Mouse (Mus musculus): ENCODE measurements around the gene 4930402F06Rik. TPM values are rescaled to one million over a fixed set of nuclear protein-coding genes. Genes with fewer than 3 reads are reported as not detected.

The 4930402F06Rik gene
- polyA plus RNA-seq, 1 experiment from 2014 or later: not detected

- H3K36me3 ChIP-seq: no peaks in the 10 kb centered on the region
- no peaks in the 10 kb centered on the region for H3K27me3 ChIP-seq (ENCODE audit: low read depth, poor library complexity, severe bottlenecking)
- peaks cover 15% of the 10 kb centered on the region for H3K4me1 ChIP-seq
- no peak for DNase-seq (ENCODE audit: low spot score)
- H3K4me3 ChIP-seq: no peak overlapping the region
- WGBS: 69% methylated on average over 10 of the region's 10 CpGs
- H3K27ac ChIP-seq: no peak overlapping the region
- no peaks in the 10 kb centered on the region for H3K9me3 ChIP-seq (replicated peaks)
Observed at GRCm38 (mm10) chr2:35411640-35412190, 14.7 kb upstream of the 4930402F06Rik start.

DNA sequence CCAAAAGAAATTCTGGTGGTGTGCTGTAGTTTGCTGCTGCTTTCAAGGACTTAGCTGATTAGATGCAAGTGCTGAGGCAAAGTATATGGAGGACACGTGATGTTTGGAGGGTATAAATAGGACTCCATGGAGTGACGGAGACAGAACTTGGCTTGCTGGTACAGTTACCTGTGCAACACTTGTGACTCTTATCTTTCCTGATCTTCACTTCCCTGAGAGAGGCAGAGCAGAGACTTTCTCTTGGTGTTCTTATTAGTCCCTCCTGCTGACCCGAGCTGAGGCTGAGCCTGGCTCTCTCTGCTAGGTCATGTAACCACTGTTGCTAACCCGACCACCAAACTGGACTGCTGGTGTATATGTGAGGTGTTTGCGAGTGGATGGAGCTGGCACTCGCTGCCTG, 12.5 kb upstream of the 4930402F06Rik start:
- no peaks in the 10 kb centered on the region for H3K9me3 ChIP-seq (replicated peaks)
- DNase-seq (ENCODE audit: low spot score): no peak
- H3K36me3 ChIP-seq: no peaks in the 10 kb centered on the region
- H3K27me3 ChIP-seq (ENCODE audit: low read depth, poor library complexity, severe bottlenecking): no peaks in the 10 kb centered on the region
- peaks cover 15% of the 10 kb centered on the region for H3K4me1 ChIP-seq
- WGBS: 92% methylated on average over 6 of the region's 6 CpGs
- no peak overlapping the region for H3K4me3 ChIP-seq
- no peak overlapping the region for H3K27ac ChIP-seq

DNA sequence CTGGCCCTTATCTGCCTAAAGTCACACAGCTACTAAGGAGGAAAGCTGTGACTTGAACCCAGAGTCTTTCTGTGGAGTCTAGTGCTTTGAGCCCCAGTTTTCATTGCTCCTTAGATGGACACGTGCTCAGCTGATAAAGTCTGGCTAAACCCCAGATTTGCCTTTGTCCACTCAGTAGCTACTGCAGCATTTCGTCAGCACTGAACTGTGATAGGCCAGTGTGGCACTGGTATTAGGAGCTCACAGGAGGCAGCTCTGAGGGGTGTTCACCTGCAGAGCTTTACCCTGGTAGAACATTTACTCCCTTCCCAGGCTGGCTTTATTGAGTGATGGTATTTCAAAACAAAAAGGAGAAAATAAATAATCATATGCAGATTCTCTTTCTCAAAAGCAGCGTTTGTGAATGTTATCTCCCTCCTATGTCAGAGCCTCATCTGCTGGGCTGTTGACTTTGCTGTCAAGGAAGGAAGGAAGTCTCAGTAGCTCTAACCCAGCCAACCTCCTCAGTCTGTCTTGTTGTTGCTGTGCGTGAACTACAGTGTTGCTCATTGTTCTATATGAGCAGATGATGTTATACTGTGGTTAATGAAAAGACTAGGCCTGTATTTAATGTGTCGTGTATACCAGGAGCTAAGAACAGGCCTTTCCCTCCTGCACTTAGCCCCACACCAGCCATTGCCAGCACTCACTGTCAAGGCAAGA, 11.6 kb upstream of the 4930402F06Rik start:
- 86% methylated on average over 5 of the region's 5 CpGs for WGBS
- H3K4me1 ChIP-seq: peaks cover 12% of the 10 kb centered on the region
- H3K4me3 ChIP-seq: no peak overlapping the region
- H3K27ac ChIP-seq: no peak overlapping the region
- no peaks in the 10 kb centered on the region for H3K27me3 ChIP-seq (ENCODE audit: low read depth, poor library complexity, severe bottlenecking)
- DNase-seq (ENCODE audit: low spot score): no peak
- no peaks in the 10 kb centered on the region for H3K9me3 ChIP-seq (replicated peaks)
- H3K36me3 ChIP-seq: no peaks in the 10 kb centered on the region

DNA sequence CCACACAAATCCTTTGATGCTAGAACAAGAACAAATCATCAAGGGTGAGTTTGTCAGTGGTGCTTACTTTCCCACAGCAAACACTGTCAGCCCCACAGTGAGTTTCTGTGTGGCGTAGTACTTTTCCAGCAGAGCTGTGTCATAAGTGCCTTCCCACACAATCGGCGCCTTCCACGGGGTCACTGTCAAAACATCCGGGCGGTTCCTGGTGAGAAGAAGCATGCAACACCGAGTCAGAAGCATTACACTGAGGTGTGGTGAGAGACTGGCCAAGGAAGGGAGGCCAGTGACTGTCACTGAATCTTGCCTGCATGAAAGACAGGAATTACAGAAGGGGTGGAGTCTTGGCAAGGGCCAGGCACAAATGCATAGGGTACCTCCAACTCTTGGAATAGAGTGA, 10.9 kb upstream of the 4930402F06Rik start:
- WGBS: 88% methylated on average over 7 of the region's 7 CpGs
- H3K4me3 ChIP-seq: no peak overlapping the region
- peaks cover 6% of the 10 kb centered on the region; the same call in 1 of the 2 replicates for H3K4me1 ChIP-seq
- no peak for DNase-seq (ENCODE audit: low spot score)
- H3K27me3 ChIP-seq (ENCODE audit: low read depth, poor library complexity, severe bottlenecking): no peaks in the 10 kb centered on the region
- no peak overlapping the region for H3K27ac ChIP-seq
- no peaks in the 10 kb centered on the region for H3K9me3 ChIP-seq (replicated peaks)
- H3K36me3 ChIP-seq: no peaks in the 10 kb centered on the region

GRCm38 (mm10) chr2:35407266-35407665, 10.3 kb upstream of the 4930402F06Rik start:
- DNase-seq (ENCODE audit: low spot score): no peak
- Histone ChIP-seq H3K4me3 (no peak overlapping the region), H3K27ac (no peak overlapping the region), H3K4me1 (0 out of 2 replicates have a peak, but pooled peaks cover under 1% of the 10 kb centered on the region), H3K27me3 (ENCODE audit: low read depth, poor library complexity, severe bottlenecking) (no peaks in the 10 kb centered on the region), H3K9me3 (replicated peaks) (no peaks in the 10 kb centered on the region), H3K36me3 (no peaks in the 10 kb centered on the region)
- WGBS: 84% methylated on average over 6 of the region's 6 CpGs

DNA sequence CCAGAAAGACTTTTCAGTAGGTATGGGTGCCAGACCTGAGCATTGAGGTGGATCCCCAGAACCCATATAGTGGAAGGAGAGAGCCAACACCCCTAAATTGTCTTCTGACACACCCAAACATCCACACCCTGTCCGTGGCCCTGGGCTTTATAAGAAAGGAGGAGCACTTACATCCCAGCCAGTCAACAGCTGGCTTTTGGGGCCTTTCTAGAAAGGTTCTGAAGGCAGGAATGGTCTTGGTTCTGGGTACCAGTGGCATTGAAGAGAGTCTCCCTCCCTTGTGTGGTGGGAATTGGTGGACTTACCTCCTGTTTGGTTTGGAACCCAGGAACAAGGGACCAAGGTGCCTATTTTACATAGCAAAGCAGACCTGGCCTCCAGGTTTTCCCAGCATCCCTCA, 9.6 kb upstream of the 4930402F06Rik start:
- WGBS: 89% methylated on average over 1 of the region's 1 CpGs
- Histone ChIP-seq H3K27me3 (ENCODE audit: low read depth, poor library complexity, severe bottlenecking) (no peaks in the 10 kb centered on the region), H3K36me3 (no peaks in the 10 kb centered on the region), H3K4me1 (no peaks in the 10 kb centered on the region), H3K27ac (no peak overlapping the region), H3K9me3 (replicated peaks) (no peaks in the 10 kb centered on the region), H3K4me3 (no peak overlapping the region)
- DNase-seq (ENCODE audit: low spot score): no peak

DNA sequence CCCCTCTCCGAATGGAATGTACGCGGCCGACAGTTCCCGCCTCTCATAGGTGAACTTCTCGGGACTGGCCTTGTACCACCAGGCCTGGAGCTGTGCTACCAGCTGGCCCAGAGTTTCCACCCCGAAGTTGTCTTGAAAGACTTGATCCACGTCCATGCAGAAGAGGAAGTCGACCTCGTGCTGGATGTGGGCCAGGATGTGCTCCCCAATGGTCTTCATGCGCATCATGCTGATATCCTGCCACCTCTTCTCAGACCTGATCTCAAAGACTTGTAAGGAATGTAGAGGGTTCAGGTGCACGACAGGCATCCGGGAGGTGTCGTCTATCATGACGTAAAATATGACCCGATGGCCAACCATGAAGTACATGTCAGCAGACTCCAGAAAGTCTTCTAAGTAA, 5.4 kb upstream of the 4930402F06Rik start:
- H3K9me3 ChIP-seq (replicated peaks): no peaks in the 10 kb centered on the region
- H3K27ac ChIP-seq: no peak overlapping the region
- no peaks in the 10 kb centered on the region for H3K4me1 ChIP-seq
- DNase-seq (ENCODE audit: low spot score): no peak
- no peaks in the 10 kb centered on the region for H3K27me3 ChIP-seq (ENCODE audit: low read depth, poor library complexity, severe bottlenecking)
- no peaks in the 10 kb centered on the region for H3K36me3 ChIP-seq
- H3K4me3 ChIP-seq: no peak overlapping the region
- WGBS: 93% methylated on average over 16 of the region's 16 CpGs

DNA sequence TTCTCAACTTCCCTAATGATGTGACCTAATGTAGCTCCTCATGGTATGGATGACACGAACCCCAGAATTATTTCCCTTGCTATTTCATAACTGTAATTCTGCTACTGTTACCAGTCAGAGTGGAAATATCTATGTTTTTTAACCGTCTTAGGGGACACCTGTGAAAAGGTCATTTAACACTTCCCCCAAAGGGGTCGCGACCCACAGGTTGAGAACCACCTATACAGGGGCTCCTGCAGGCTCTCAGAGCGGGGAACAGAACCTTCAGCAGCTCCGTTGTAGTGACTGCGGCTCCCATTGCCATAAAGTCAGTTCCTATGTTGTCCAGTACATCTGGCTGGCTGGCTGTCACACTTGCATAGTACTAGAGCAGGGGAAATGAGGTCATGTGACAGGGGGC, 3.8 kb upstream of the 4930402F06Rik start:
- 91% methylated on average over 7 of the region's 7 CpGs for WGBS
- Histone ChIP-seq H3K9me3 (replicated peaks) (no peaks in the 10 kb centered on the region), H3K36me3 (no peaks in the 10 kb centered on the region), H3K27me3 (ENCODE audit: low read depth, poor library complexity, severe bottlenecking) (no peaks in the 10 kb centered on the region), H3K4me3 (no peak overlapping the region), H3K27ac (no peak overlapping the region), H3K4me1 (no peaks in the 10 kb centered on the region)
- DNase-seq (ENCODE audit: low spot score): no peak

DNA sequence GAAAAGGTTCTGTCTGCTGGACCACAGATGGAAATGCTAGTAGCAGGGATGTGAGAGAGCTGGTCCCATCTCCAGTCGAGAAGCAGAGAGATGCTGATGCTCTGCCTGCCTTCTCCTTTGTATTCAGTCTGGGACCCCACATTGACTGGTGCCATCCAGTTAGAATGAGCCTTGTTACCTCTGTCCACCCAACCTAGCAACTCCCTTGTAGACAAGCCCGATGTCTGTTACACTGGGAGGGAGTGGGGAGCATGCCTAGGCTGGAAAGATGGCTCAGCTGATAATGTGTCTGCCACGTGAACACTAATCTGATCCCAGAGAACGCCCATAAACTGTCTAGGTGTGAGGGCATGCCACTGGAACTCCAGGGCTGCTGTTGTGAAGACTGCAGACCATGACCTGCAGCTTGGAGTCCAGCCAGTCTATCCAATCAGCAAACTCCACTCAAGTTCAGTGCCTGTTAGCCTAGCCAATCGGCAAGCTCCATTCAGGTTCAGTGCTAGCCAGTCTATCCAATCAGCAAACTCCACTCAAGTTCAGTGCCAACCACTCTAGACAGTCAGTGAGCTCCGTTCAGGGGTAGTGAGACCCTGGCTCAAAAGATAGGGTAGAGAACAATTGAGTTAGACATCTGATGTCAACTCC, 1.3 kb upstream of the 4930402F06Rik start:
- DNase-seq (ENCODE audit: low spot score): no peak
- Histone ChIP-seq H3K9me3 (replicated peaks) (no peaks in the 10 kb centered on the region), H3K4me1 (no peaks in the 10 kb centered on the region), H3K4me3 (no peak overlapping the region), H3K27ac (no peak overlapping the region), H3K27me3 (ENCODE audit: low read depth, poor library complexity, severe bottlenecking) (no peaks in the 10 kb centered on the region), H3K36me3 (no peaks in the 10 kb centered on the region)
- 79% methylated on average over 6 of the region's 6 CpGs for WGBS

GRCm38 (mm10) chr2:35397590-35398173, 707 bp upstream of the 4930402F06Rik start:
- DNase-seq (ENCODE audit: low spot score): peak; percentile 62
- no peaks in the 10 kb centered on the region for H3K36me3 ChIP-seq
- 55% methylated on average over 11 of the region's 11 CpGs for WGBS
- H3K4me1 ChIP-seq: no peaks in the 10 kb centered on the region
- H3K4me3 ChIP-seq: no peak overlapping the region
- H3K27ac ChIP-seq: no peak overlapping the region
- no peaks in the 10 kb centered on the region for H3K9me3 ChIP-seq (replicated peaks)
- H3K27me3 ChIP-seq (ENCODE audit: low read depth, poor library complexity, severe bottlenecking): no peaks in the 10 kb centered on the region

GRCm38 (mm10) chr2:35385441-35385871, 11.5 kb downstream of the 4930402F06Rik start:
- Histone ChIP-seq H3K27ac (no peak overlapping the region), H3K4me3 (no peak overlapping the region), H3K27me3 (ENCODE audit: low read depth, poor library complexity, severe bottlenecking) (no peaks in the 10 kb centered on the region), H3K4me1 (peaks cover 6% of the 10 kb centered on the region), H3K9me3 (replicated peaks) (no peaks in the 10 kb centered on the region), H3K36me3 (no peaks in the 10 kb centered on the region)
- 68% methylated on average over 9 of the region's 9 CpGs for WGBS
- DNase-seq (ENCODE audit: low spot score): no peak

GRCm38 (mm10) chr2:35379306-35379705, 17.7 kb downstream of the 4930402F06Rik start:
- 74% methylated on average over 9 of the region's 9 CpGs for WGBS
- Histone ChIP-seq H3K9me3 (replicated peaks) (no peaks in the 10 kb centered on the region), H3K27ac (no peak overlapping the region), H3K4me3 (no peak overlapping the region), H3K36me3 (no peaks in the 10 kb centered on the region), H3K27me3 (ENCODE audit: low read depth, poor library complexity, severe bottlenecking) (no peaks in the 10 kb centered on the region), H3K4me1 (no peaks in the 10 kb centered on the region)
- DNase-seq (ENCODE audit: low spot score): no peak

- Histone ChIP-seq H3K4me3 (no peak overlapping the region), H3K9me3 (replicated peaks) (no peaks in the 10 kb centered on the region), H3K27ac (no peak overlapping the region), H3K4me1 (no peaks in the 10 kb centered on the region), H3K36me3 (no peaks in the 10 kb centered on the region), H3K27me3 (ENCODE audit: low read depth, poor library complexity, severe bottlenecking) (no peaks in the 10 kb centered on the region)
- 62% methylated on average over 6 of the region's 6 CpGs for WGBS
- DNase-seq (ENCODE audit: low spot score): no peak
Observed at GRCm38 (mm10) chr2:35377600-35377999, 19.4 kb downstream of the 4930402F06Rik start.
